Mouse (Mus musculus) stomach, embryonic 14.5 days (tissue): Measurements from ENCODE around the gene Foxa3. TPM values are rescaled to one million over a fixed set of nuclear protein-coding genes. Genes with fewer than 3 reads are reported as not detected.

Source experiments
- ATAC-seq: fragments of 200-750 bp; cut with Nextera tagmentation; 2 replicates; pipeline ENCODE4 v1.8.0; 2017; ENCODE audit warnings: low read depth, moderate TSS enrichment; ENCODE audit not compliant: insufficient number of reproducible peaks, insufficient read depth, low FRiP score
- H3K27ac ChIP-seq: fragments of 300-500 bp; sonication (generic); 2 replicates; pipeline ENCODE4 v1.5.1; 2014; ENCODE audit warnings: mild to moderate bottlenecking, low read length, moderate library complexity, mixed read lengths
- H3K27me3 ChIP-seq: fragments of 300-500 bp; sonication (generic); 2 replicates; pipeline ENCODE4 v1.6.1; 2014; ENCODE audit warnings: low read length, control low read depth, mixed read lengths; ENCODE audit not compliant: control insufficient read depth, insufficient read depth
- H3K36me3 ChIP-seq: fragments of 300-500 bp; sonication (generic); 2 replicates; pipeline ENCODE4 v1.6.1; 2014; ENCODE audit warnings: mild to moderate bottlenecking, control low read depth, low read length, moderate library complexity, mixed read lengths; ENCODE audit not compliant: control insufficient read depth, insufficient read depth
- H3K4me1 ChIP-seq: fragments of 300-500 bp; sonication (generic); 2 replicates; pipeline ENCODE4 v1.6.1; 2014; ENCODE audit warnings: low read length, control low read depth, mixed read lengths; ENCODE audit not compliant: control insufficient read depth, insufficient read depth
- H3K4me2 ChIP-seq: fragments of 300-500 bp; sonication (generic); replicated peaks from 2 replicates; pipeline ENCODE4 v1.6.1; 2014; ENCODE audit warnings: low read depth, low read length, control low read depth
- H3K4me3 ChIP-seq: fragments of 300-500 bp; sonication (generic); 2 replicates; pipeline ENCODE4 v1.5.1; 2014; ENCODE audit warnings: low read depth, low read length, control low read depth
- H3K9ac ChIP-seq: fragments of 300-500 bp; sonication (generic); replicated peaks from 2 replicates; pipeline ENCODE4 v1.6.1; 2014; ENCODE audit warnings: low read depth, mild to moderate bottlenecking, control low read depth, low read length, moderate library complexity, mixed read lengths
- H3K9me3 ChIP-seq: fragments of 300-500 bp; sonication (generic); 2 replicates; pipeline ENCODE4 v1.6.1; 2016; ENCODE audit warnings: low read depth, low read length, control low read depth; ENCODE audit not compliant: control insufficient read depth
- WGBS: fragments of 180-500 bp; shearing (Covaris S2); extraction: QIAGEN DNeasy Blood & Tissue Kit; methylation state at CpG from one replicate; pipeline ENCODE4 v1.1.7; 2014; 5-methylcytosine and 5-hydroxymethylcytosine counted together
- polyA plus RNA-seq: library from polyadenylated mRNA; unstranded; fragments of >200 nt; fragmentation: Nextera tagmentation; extraction: Ambion mirVana; gene quantifications from 2 replicates; pipeline ENCODE4 v1.2.1, GENCODE M21; 2014

Foxa3 gene
- polyA plus RNA-seq, 1 experiment from 2014 or later = 15.3 TPM

- Histone ChIP-seq H3K4me2 (peak overlapping the region; percentile 87), H3K9me3 (no peaks in the 10 kb centered on the region), H3K4me1 (peaks cover 31% of the 10 kb centered on the region), H3K27me3 (no peaks in the 10 kb centered on the region), H3K36me3 (peaks cover 21% of the 10 kb centered on the region), H3K9ac (no peak overlapping the region), H3K27ac (peak overlapping the region; percentile 71; the same call in 1 of the 2 replicates), H3K4me3 (peak overlapping the region; percentile 88; the same call in 1 of the 2 replicates)
- no peak for ATAC-seq
- WGBS = 9% methylated on average over 12 of the region's 12 CpGs
These were observed 16.9 kb downstream of the Foxa3 start for GRCm38 (mm10) chr7:19006476-19006875.

GRCm38 (mm10) chr7:19005417-19006121 lies 17.8 kb downstream of the Foxa3 start:
- H3K4me3 ChIP-seq = peak overlapping the region; percentile 88; the same call in 1 of the 2 replicates
- peaks cover 21% of the 10 kb centered on the region for H3K36me3 ChIP-seq
- H3K9me3 ChIP-seq = no peaks in the 10 kb centered on the region
- no peak overlapping the region for H3K27ac ChIP-seq
- H3K27me3 ChIP-seq = no peaks in the 10 kb centered on the region
- 74% methylated on average over 34 of the region's 34 CpGs for WGBS
- H3K9ac ChIP-seq = peak overlapping the region; percentile 88; the same call in 1 of the 2 replicates
- no peak for ATAC-seq
- peaks cover 33% of the 10 kb centered on the region for H3K4me1 ChIP-seq
- peak overlapping the region; percentile 87 for H3K4me2 ChIP-seq

GRCm38 (mm10) chr7:19004631-19005079 lies 18.7 kb downstream of the Foxa3 start:
- WGBS = 4% methylated on average over 34 of the region's 34 CpGs
- peak overlapping the region; percentile 88 for H3K9ac ChIP-seq
- H3K27ac ChIP-seq = peak overlapping the region; percentile 98; the same call in 1 of the 2 replicates
- no peaks in the 10 kb centered on the region for H3K9me3 ChIP-seq
- peaks cover 21% of the 10 kb centered on the region for H3K36me3 ChIP-seq
- H3K27me3 ChIP-seq = no peaks in the 10 kb centered on the region
- peaks cover 30% of the 10 kb centered on the region for H3K4me1 ChIP-seq
- H3K4me2 ChIP-seq = peak overlapping the region; percentile 87
- ATAC-seq = no peak
- H3K4me3 ChIP-seq = peak overlapping the region; percentile 88

DNA sequence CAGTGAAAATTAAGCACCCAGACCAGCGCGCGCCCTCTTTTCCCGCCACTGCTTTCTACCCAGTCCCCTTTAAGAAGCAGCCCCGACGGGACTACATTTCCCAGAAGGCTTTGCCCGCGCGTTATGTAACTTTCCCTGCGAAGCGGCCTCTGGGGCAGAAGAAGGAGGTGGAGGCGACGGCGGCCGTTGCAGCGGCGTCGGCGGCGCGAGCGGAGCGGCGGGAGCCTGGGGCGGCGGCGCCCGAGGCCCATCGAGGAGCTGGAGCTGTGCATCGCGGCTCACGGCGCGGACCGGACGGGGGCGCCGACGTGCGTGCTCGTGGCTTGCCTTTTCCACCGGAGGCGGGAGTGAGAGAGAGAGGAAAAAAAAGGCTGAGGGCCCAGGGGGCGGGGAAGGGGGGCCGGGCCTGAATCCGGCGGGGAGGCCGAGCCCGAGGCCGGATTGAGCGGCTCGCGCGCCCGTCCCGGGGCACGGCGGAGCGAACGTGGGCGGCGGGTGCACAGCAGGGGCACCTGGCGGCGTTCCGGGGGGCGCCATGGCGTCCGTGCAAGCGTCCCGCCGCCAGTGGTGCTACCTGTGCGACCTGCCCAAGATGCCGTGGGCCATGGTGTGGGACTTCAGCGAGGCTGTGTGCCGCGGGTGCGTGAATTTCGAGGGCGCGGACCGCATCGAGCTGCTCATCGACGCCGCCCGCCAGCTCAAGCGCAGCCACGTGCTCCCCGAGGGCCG lies 19.3 kb downstream of the Foxa3 start, which contains the start of gene Irf2bp1:
TSS of gene Irf2bp1 (plus strand) at position 143 of the 729 bp plus-strand sequence.
- peak within 1 kb of the TSS; percentile 88 for H3K4me3 ChIP-seq
- peak within 1 kb of the TSS; percentile 98 for H3K27ac ChIP-seq
- ATAC-seq = peak; percentile 36; the same call in 1 of the 2 replicates
- peaks cover 21% of the 10 kb centered on the region for H3K36me3 ChIP-seq
- no peaks in the 10 kb centered on the region for H3K27me3 ChIP-seq
- H3K9me3 ChIP-seq = no peaks in the 10 kb centered on the region
- under 1% methylated on average over 84 of the region's 90 CpGs for WGBS
- H3K9ac ChIP-seq = peak within 1 kb of the TSS; percentile 88
- peak within 1 kb of the TSS; percentile 87 for H3K4me2 ChIP-seq
- H3K4me1 ChIP-seq = peaks cover 30% of the 10 kb centered on the region

DNA sequence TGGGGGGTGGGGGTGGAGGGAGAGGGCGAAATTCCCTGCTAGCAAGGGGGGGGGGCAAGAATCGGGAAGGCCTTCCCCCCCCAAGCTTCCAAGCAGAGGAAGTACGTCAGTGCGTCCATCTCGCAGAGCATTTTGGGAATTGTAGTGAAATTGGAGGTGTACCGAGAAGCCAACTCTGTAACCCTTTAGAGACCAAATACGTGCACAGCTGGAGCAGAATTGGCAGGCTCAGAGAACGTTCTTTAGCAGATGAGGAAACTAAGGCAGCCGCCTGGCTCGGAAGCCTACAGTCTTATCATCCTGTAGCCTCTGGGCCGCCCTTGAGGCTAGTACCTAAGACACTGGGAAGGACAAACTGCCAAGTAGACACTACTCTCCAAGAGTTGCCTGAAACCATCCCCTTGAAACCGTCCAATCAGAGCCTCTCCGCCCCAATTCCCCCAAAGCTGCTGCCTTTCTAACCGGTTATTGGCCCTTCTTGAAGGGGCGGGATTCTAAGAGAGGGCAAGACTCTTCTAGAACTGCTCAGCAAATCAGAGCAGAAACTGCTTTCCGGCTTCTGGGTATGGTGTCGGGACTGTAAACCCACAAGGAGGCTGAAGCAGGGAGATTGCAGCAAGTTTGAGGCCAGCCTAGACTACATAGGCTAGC lies 20.4 kb downstream of the Foxa3 start:
- Histone ChIP-seq H3K36me3 (peaks cover 21% of the 10 kb centered on the region), H3K9me3 (no peaks in the 10 kb centered on the region), H3K27ac (peak overlapping the region; percentile 45; the same call in 1 of the 2 replicates), H3K4me1 (peaks cover 30% of the 10 kb centered on the region), H3K4me2 (peak overlapping the region; percentile 52), H3K4me3 (peak overlapping the region; percentile 26), H3K27me3 (no peaks in the 10 kb centered on the region), H3K9ac (peak overlapping the region; percentile 43)
- WGBS = 2% methylated on average over 17 of the region's 17 CpGs
- peak; percentile 50; the same call in 1 of the 2 replicates for ATAC-seq

GRCm38 (mm10) chr7:19002115-19002514 lies 21.2 kb downstream of the Foxa3 start:
- H3K4me3 ChIP-seq = peak overlapping the region; percentile 26
- peak overlapping the region; percentile 52 for H3K4me2 ChIP-seq
- no peaks in the 10 kb centered on the region for H3K27me3 ChIP-seq
- peaks cover 30% of the 10 kb centered on the region for H3K4me1 ChIP-seq
- WGBS = 15% methylated on average over 4 of the region's 4 CpGs
- H3K27ac ChIP-seq = peak overlapping the region; percentile 48; the same call in 1 of the 2 replicates
- no peak for ATAC-seq
- H3K9ac ChIP-seq = peak overlapping the region; percentile 43; the same call in 1 of the 2 replicates
- no peaks in the 10 kb centered on the region for H3K9me3 ChIP-seq
- peaks cover 18% of the 10 kb centered on the region for H3K36me3 ChIP-seq

- H3K36me3 ChIP-seq = peaks cover 14% of the 10 kb centered on the region
- ATAC-seq = no peak
- 60% methylated on average over 3 of the region's 3 CpGs for WGBS
- no peaks in the 10 kb centered on the region for H3K9me3 ChIP-seq
- H3K4me3 ChIP-seq = no peak overlapping the region
- H3K27ac ChIP-seq = peak overlapping the region; percentile 48; the same call in 1 of the 2 replicates
- H3K4me1 ChIP-seq = peaks cover 26% of the 10 kb centered on the region
- H3K9ac ChIP-seq = no peak overlapping the region
- H3K4me2 ChIP-seq = 0 out of 2 replicates have a peak overlapping the region, but pooled peaks have one; percentile 51
- H3K27me3 ChIP-seq = no peaks in the 10 kb centered on the region
These were observed 21.6 kb downstream of the Foxa3 start for GRCm38 (mm10) chr7:19001807-19002085.
